Mouse (Mus musculus): Measurements from ENCODE around the gene Mief1. TPM values are rescaled to one million over a fixed set of nuclear protein-coding genes. Genes with fewer than 3 reads are reported as not detected.

Mief1 gene
- polyA plus RNA-seq, 1 experiment from 2014 or later = 42.1 TPM

DNA sequence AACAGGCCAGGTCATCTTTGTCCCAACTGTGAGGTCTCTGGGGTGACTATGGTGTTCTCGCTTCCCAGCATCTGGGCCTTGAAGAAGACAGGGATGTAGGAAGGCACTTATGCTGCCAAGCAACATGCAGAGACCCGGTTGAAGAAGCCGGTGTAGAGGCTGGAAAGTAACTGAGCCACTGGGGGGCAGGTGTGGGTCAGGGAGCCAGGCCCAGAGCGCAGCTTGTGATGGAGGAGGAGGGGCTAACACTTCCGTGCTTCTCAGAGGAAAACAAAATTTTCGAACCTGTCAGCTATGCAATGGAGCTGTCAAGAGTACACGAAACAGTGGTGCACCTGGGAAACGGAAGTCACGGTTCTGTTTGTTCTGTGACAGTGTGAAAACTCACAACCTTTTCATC lies 43.3 kb downstream of the Mief1 start:
- WGBS = 44% methylated on average over 9 of the region's 9 CpGs

DNA sequence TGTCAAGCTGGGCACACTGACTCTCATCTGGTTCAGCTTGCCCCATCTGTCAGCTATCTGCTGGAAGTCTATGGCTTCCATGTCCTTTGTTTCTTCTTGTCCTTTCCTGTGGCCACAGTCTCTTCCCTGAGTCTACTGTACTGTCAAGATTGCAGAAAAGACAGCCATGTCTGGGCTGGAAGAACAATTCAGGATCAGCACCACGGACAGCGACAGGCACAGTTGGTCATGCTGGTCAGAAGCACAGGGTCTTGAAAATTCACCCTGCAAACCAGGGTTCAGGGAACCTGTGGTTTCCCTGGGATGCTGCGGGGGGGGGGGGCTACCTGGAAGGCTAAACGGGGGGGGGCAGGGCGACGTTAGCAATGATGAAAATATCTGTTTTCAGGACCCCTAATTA lies 43.8 kb downstream of the Mief1 start:
- no peak overlapping the region for H3K4me2 ChIP-seq (replicated peaks)
- H3K9ac ChIP-seq = no peak overlapping the region
- ATAC-seq (ENCODE audit: insufficient number of reproducible peaks, insufficient read depth, low FRiP score, low TSS enrichment) = no peak
- WGBS = 2% methylated on average over 6 of the region's 6 CpGs
- H3K27me3 ChIP-seq = peaks cover 28% of the 10 kb centered on the region
- no peak overlapping the region for H3K4me3 ChIP-seq
- no peaks in the 10 kb centered on the region for H3K4me1 ChIP-seq
- H3K9me3 ChIP-seq = no peaks in the 10 kb centered on the region
- H3K27ac ChIP-seq = no peak overlapping the region
- H3K36me3 ChIP-seq = no peaks in the 10 kb centered on the region

More for the DNA sequence above, 43.3 kb downstream of the Mief1 start:
- Histone ChIP-seq H3K9ac (no peak overlapping the region), H3K27me3 (peaks cover 22% of the 10 kb centered on the region), H3K4me1 (no peaks in the 10 kb centered on the region), H3K9me3 (no peaks in the 10 kb centered on the region), H3K36me3 (no peaks in the 10 kb centered on the region), H3K4me3 (no peak overlapping the region), H3K4me2 (replicated peaks) (no peak overlapping the region), H3K27ac (no peak overlapping the region)
- ATAC-seq (ENCODE audit: insufficient number of reproducible peaks, insufficient read depth, low FRiP score, low TSS enrichment) = no peak

DNA sequence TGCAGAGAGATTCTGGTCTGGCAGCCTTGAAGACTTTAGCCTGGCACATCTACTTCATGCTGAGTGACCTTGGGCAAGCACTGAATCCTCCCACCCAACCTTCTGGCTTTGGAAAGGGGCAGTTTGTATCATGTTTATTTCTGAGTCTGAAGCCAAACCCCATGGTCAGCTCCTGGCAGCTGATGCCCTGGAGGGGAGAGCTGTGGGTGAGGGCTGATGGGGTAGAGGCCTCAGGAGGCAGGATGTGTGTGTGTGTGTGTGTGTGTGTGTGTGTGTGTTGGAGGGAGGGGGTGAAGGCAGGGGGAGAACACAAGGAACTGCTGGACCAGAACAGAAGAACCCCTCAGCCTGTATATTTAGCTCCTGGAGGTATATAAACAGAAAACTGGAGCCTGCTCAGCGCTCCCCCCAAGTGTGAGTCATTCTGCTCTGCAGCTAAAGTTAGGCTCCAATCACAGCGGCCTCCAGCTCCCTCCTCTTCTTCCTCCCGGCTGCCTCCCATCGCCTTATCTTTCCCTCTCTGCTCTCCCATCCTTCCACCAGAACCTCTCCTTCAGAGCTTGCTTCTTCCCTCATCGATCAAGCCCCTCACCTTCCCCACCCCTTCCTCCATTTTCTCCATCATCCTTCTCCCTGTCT lies 44.4 kb downstream of the Mief1 start:
- ATAC-seq (ENCODE audit: insufficient number of reproducible peaks, insufficient read depth, low FRiP score, low TSS enrichment) = no peak
- Histone ChIP-seq H3K27me3 (peaks cover 33% of the 10 kb centered on the region), H3K36me3 (no peaks in the 10 kb centered on the region), H3K4me3 (no peak overlapping the region), H3K9ac (no peak overlapping the region), H3K27ac (no peak overlapping the region), H3K9me3 (no peaks in the 10 kb centered on the region), H3K4me2 (replicated peaks) (no peak overlapping the region), H3K4me1 (no peaks in the 10 kb centered on the region)
- WGBS = 63% methylated on average over 5 of the region's 5 CpGs

DNA sequence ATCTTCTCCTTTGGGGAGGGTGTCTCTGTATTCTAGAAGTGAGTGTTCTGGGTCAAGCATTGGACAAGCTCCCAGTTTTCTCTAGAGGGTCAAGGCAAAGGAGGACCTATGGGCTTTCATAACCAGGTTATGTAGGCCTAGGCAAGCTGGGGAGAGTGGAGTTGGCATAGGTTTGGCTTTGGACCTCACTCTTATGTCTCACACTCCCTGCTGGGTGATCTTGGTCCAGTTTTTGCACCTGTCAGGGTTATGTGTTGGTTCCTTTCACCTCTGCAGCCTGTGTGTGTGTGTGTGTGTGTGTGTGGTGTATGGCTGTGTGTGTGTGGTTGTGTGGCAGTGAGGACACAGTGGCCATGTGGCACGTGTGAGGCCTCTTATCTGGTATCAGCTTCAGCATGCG lies 45.2 kb downstream of the Mief1 start:
- no peaks in the 10 kb centered on the region for H3K4me1 ChIP-seq
- H3K4me2 ChIP-seq (replicated peaks) = no peak overlapping the region
- H3K9ac ChIP-seq = no peak overlapping the region
- ATAC-seq (ENCODE audit: insufficient number of reproducible peaks, insufficient read depth, low FRiP score, low TSS enrichment) = no peak
- H3K27ac ChIP-seq = no peak overlapping the region
- H3K36me3 ChIP-seq = no peaks in the 10 kb centered on the region
- no peak overlapping the region for H3K4me3 ChIP-seq
- peaks cover 38% of the 10 kb centered on the region for H3K27me3 ChIP-seq
- no peaks in the 10 kb centered on the region for H3K9me3 ChIP-seq
- 76% methylated on average over 2 of the region's 2 CpGs for WGBS

DNA sequence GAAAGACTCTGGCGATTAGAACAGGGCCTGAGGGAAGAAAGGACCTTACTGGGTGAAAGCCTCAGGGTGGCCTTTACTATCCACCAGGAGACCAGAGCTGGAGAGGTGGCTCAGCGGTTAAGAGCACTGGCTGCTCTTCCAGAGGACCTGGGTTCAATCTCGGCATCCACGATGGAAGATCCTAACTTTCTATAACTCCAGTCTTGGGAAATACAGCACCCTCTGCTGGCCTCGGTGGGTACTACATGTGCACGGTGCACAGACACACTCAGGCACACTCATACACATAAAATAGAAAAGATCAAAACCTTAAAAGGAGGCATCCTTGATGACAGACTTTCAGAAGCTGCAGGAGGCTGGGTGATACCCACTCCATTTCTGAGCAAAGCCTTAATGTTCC lies 46.8 kb downstream of the Mief1 start:
- Histone ChIP-seq H3K27me3 (peaks cover 54% of the 10 kb centered on the region), H3K4me1 (no peaks in the 10 kb centered on the region), H3K9ac (no peak overlapping the region), H3K27ac (no peak overlapping the region), H3K4me2 (replicated peaks) (no peak overlapping the region), H3K4me3 (no peak overlapping the region), H3K36me3 (no peaks in the 10 kb centered on the region), H3K9me3 (no peaks in the 10 kb centered on the region)
- 22% methylated on average over 6 of the region's 6 CpGs for WGBS
- ATAC-seq (ENCODE audit: insufficient number of reproducible peaks, insufficient read depth, low FRiP score, low TSS enrichment) = no peak

DNA sequence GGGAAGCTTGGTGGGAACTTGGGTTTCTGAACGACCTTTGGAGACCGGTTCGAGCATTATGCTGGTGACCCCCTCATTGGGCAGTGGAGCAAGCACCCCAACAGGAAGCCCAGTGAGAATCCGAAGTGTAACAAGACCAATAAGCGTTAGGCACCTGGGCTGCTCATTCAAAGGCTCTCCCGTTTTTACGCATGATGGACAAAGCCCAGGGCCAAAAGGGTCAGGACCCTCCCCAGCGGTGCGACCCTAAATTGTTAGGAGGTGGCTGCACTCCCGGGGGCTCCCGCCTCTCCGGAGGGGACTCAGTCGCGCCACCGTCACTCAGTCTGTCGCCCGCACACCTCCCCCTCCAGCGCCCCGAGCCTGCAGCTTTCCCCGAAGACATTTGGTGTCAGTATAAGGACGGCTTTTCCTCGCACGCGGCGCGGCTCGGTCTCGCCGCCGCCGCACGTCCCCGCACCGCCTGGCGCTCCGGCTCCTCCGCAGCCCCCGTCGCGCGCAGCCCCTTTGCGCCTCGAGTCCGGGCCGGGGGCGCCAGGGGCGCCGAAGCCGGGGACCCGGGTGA lies 53.1 kb downstream of the Mief1 start, which contains the start of gene Cacna1i:
Cacna1i (plus strand) TSS at position 388 of the 565 bp plus-strand sequence.
- 3% methylated on average over 41 of the region's 50 CpGs for WGBS
- peak within 1 kb of the TSS; percentile 94 for H3K4me2 ChIP-seq (replicated peaks)
- H3K9ac ChIP-seq = peak within 1 kb of the TSS; percentile 62
- H3K27ac ChIP-seq = no peak within 1 kb of the TSS
- no peak for ATAC-seq (ENCODE audit: insufficient number of reproducible peaks, insufficient read depth, low FRiP score, low TSS enrichment)
- peak within 1 kb of the TSS; percentile 48 for H3K4me3 ChIP-seq
- no peaks in the 10 kb centered on the region for H3K9me3 ChIP-seq
- H3K36me3 ChIP-seq = no peaks in the 10 kb centered on the region
- H3K27me3 ChIP-seq = peaks cover 90% of the 10 kb centered on the region
- peaks cover 11% of the 10 kb centered on the region for H3K4me1 ChIP-seq

DNA sequence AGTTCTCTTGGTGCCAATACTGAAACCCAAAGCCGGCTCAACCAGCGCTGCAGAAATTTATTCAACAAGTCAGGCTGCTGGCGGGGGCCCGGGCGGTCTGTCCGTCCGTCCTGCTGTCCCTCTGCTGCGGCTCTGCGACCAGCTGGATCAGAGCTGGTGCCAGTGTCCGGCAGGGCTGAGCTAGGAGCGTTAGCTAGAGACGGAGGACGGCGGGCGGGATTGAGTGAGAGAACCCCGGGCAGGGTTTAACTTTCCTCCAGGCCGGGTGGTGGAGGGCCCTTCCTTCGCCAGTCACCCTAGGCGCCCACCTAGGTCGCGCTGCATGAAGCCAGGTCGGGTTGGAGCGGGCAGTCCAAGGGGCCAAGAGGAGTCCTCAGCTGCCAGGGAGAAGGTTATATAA lies 54.2 kb downstream of the Mief1 start:
- Histone ChIP-seq H3K4me1 (peaks cover 11% of the 10 kb centered on the region), H3K9ac (peak overlapping the region; percentile 62; the same call in 1 of the 2 replicates), H3K27me3 (peaks cover 82% of the 10 kb centered on the region), H3K36me3 (no peaks in the 10 kb centered on the region), H3K4me2 (replicated peaks) (peak overlapping the region; percentile 94), H3K9me3 (no peaks in the 10 kb centered on the region), H3K27ac (no peak overlapping the region), H3K4me3 (peak overlapping the region; percentile 48)
- ATAC-seq (ENCODE audit: insufficient number of reproducible peaks, insufficient read depth, low FRiP score, low TSS enrichment) = no peak
- WGBS = 2% methylated on average over 23 of the region's 23 CpGs

DNA sequence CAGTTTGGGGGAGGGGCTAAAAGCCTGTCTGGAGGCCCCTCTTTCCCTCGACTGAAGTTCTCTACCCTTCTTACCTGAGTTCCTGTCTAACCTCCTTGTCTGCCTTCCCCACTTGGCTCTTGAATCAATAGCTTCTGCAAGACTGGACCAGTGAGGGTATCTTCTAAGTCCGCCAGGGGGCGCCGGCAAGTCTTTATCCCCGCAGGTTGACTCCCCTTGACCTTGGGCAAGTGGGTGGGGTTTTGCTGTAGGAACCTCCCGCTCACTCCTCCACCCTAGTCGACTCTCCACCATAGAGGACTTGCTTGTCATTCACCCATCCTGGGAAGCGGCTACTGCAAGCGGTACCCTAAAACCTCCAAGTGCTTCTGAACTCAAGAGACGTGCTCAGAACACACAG lies 55.6 kb downstream of the Mief1 start:
- H3K4me1 ChIP-seq = peaks cover 11% of the 10 kb centered on the region
- peaks cover 71% of the 10 kb centered on the region for H3K27me3 ChIP-seq
- no peak; the same call in 1 of the 2 replicates for ATAC-seq (ENCODE audit: insufficient number of reproducible peaks, insufficient read depth, low FRiP score, low TSS enrichment)
- H3K4me2 ChIP-seq (replicated peaks) = no peak overlapping the region
- 7% methylated on average over 10 of the region's 10 CpGs for WGBS
- no peak overlapping the region for H3K4me3 ChIP-seq
- no peaks in the 10 kb centered on the region for H3K9me3 ChIP-seq
- no peaks in the 10 kb centered on the region for H3K36me3 ChIP-seq
- no peak overlapping the region for H3K9ac ChIP-seq
- H3K27ac ChIP-seq = no peak overlapping the region

DNA sequence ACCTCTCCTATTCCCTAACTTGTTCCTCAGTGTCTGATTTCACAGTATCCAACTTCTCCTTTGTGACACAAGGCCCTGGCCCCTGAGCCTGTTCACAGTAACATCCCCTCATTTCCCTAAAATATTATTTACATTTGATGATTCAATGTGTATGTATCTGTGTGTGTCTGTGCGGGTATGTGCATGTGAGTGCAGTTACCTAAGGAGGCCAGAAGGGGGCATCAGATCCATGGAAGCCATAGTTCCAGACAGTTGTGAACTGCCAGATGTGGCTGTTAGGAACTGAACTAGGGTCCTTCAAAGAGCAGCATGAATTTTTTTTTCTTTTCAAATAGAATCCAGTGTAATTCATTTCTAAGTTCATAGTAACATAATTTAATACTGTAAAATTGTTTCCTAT lies 63.3 kb downstream of the Mief1 start:
- Histone ChIP-seq H3K27me3 (no peaks in the 10 kb centered on the region), H3K27ac (no peak overlapping the region), H3K4me2 (replicated peaks) (no peak overlapping the region), H3K9ac (no peak overlapping the region), H3K4me3 (no peak overlapping the region), H3K4me1 (no peaks in the 10 kb centered on the region), H3K36me3 (no peaks in the 10 kb centered on the region), H3K9me3 (no peaks in the 10 kb centered on the region)
- 100% methylated on average over 1 of the region's 1 CpGs for WGBS
- ATAC-seq (ENCODE audit: insufficient number of reproducible peaks, insufficient read depth, low FRiP score, low TSS enrichment) = no peak

Other genes starting within 250 kb of the Mief1 start
- 3.2 and 3.4 TPM in 2 replicates for gene Pdgfb, start 219.0 kb upstream of the Mief1 start, polyA plus RNA-seq (2016; fragmentation: Nextera tagmentation; extraction: Ambion mirVana)
- gene Syngr1, start 142.7 kb upstream of the Mief1 start, polyA plus RNA-seq (2016; fragmentation: Nextera tagmentation; extraction: Ambion mirVana) = 6.4 and 8.1 TPM in 2 replicates
- 944 and 1,004 TPM in 2 replicates for gene Rpl3, start 142.2 kb upstream of the Mief1 start, polyA plus RNA-seq (2016; fragmentation: Nextera tagmentation; extraction: Ambion mirVana)
- gene Tab1, start 100.9 kb upstream of the Mief1 start, polyA plus RNA-seq (2016; fragmentation: Nextera tagmentation; extraction: Ambion mirVana) = 47.5 and 48.5 TPM in 2 replicates
- gene Mgat3, start 60.3 kb upstream of the Mief1 start, polyA plus RNA-seq (2016; fragmentation: Nextera tagmentation; extraction: Ambion mirVana) = 10.5 and 11.7 TPM in 2 replicates
- gene AC140267.1, start 1.8 kb downstream of the Mief1 start, polyA plus RNA-seq (2016; fragmentation: Nextera tagmentation; extraction: Ambion mirVana) = 1.6 TPM in 1 of 2 replicates, not detected in the other
- gene Atf4, start 21.2 kb downstream of the Mief1 start, polyA plus RNA-seq (2016; fragmentation: Nextera tagmentation; extraction: Ambion mirVana) = 104 and 117 TPM in 2 replicates
- gene Rps19bp1, start 30.3 kb downstream of the Mief1 start, polyA plus RNA-seq (2016; fragmentation: Nextera tagmentation; extraction: Ambion mirVana) = 65.3 and 65.9 TPM in 2 replicates
- 0.01 and 0.03 TPM in 2 replicates for gene Cacna1i, start 53.2 kb downstream of the Mief1 start, polyA plus RNA-seq (2016; fragmentation: Nextera tagmentation; extraction: Ambion mirVana)